Mouse (Mus musculus) kidney, adult 2 months (tissue): ENCODE data around the gene Bora. TPM values are rescaled to one million over a fixed set of nuclear protein-coding genes. Genes with fewer than 3 reads are reported as not detected.

Experiments used
- DNase-seq: peaks from one replicate; pipeline ENCODE4 v3.0.0; 2021
- H3K27ac ChIP-seq: fragments of 200-500 bp; 2 replicates; pipeline ENCODE4 v1.5.1; 2012; ENCODE audit warnings: low read depth, low read length, control low read depth, inconsistent platforms; ENCODE audit not compliant: insufficient read depth
- H3K27me3 ChIP-seq: fragments of 200-500 bp; replicated peaks from 2 replicates; pipeline ENCODE4 v1.6.1; 2012; ENCODE audit warnings: mild to moderate bottlenecking, moderate library complexity, low read length, inconsistent platforms; ENCODE audit not compliant: control insufficient read depth, insufficient read depth
- H3K36me3 ChIP-seq: fragments of 200-500 bp; 2 replicates; pipeline ENCODE4 v1.6.1; 2012; ENCODE audit warnings: mild to moderate bottlenecking, moderate library complexity, low read length, inconsistent platforms; ENCODE audit not compliant: control insufficient read depth, insufficient read depth
- H3K4me1 ChIP-seq: fragments of 200-500 bp; 2 replicates; pipeline ENCODE4 v1.6.1; 2011; ENCODE audit warnings: low read length; ENCODE audit not compliant: control insufficient read depth, insufficient read depth
- H3K4me3 ChIP-seq: fragments of 200-500 bp; 2 replicates; pipeline ENCODE4 v1.5.1; 2011; ENCODE audit warnings: mild to moderate bottlenecking, low read depth, low read length, control low read depth; ENCODE audit not compliant: insufficient read depth
- CTCF ChIP-seq: fragments of 200-500 bp; conservative IDR thresholded peaks from 2 replicates; pipeline ENCODE4 v1.5.1; 2011; ENCODE audit warnings: low read depth, mild to moderate bottlenecking, control low read depth, low read length, moderate library complexity, mixed read lengths; ENCODE audit not compliant: insufficient read depth, insufficient read length
- POLR2A ChIP-seq: fragments of 200-500 bp; IDR thresholded peaks from one replicate; pipeline ENCODE4 v1.6.1; 2011; ENCODE audit warnings: low read depth, low read length, control low read depth
- WGBS: fragments of 180-500 bp; shearing (Covaris S2); methylation state at CpG from one replicate; pipeline ENCODE4 v1.1.7; 2018; 5-methylcytosine and 5-hydroxymethylcytosine counted together
- polyA plus RNA-seq: library from polyadenylated mRNA; depleted of rRNA; stranded (reverse); fragments of >200 nt; gene quantifications from 2 replicates; pipeline ENCODE4 v1.2.3, GENCODE M21; 2012; rRNA removed

Gene Bora
- polyA plus RNA-seq, result 0.73 and 0.77 TPM in 2 replicates

DNA sequence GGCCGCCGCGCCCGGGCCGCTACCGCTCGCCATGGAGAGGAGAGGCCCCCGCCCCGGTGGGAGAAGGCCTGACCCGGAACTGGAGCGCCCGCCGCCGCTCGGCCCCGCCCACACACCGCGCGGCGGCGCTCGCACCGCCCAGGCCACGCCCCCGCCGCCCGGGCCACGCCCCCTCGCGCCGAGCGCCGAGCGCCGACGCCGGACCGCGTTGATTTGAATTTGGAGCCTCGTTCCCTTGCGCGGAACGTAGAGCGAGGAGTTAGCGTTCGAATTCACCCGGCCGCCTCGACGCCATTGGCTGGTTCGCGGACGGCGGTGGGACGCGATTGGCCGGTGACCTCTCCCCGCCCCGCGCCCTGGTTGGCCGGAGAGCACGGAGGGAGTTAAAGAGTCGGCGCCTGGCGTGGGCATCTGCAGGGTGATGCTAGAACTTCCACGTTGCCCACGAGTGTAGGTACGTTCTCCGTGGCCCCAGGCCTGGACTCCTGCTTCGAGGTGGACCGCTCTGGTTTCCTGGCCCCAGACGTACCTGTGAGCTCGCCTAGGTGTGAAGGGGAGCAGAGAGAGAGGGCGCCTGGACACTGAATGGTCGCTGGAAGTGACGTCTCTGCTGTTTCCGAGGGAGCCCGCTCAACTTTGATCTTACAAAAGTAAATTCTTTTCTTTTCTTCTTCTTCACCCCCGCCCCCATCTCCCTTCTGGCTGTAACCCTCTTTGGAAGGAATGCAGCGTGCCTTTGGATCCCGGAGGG is at the start of gene Bora, which contains the start of gene Mzt1:
Gene Bora, plus strand, starts transcription at position 192 of the 751 bp plus-strand sequence.
Gene Mzt1, minus strand, starts transcription at position 104 of the 751 bp plus-strand sequence.
- Histone ChIP-seq H3K36me3 (no peaks in the 10 kb centered on the region), H3K27ac (peak within 1 kb of the TSS; percentile 62), H3K4me3 (peak within 1 kb of the TSS; percentile 77), H3K27me3 (no peaks in the 10 kb centered on the region), H3K4me1 (peaks cover 7% of the 10 kb centered on the region)
- TF ChIP-seq CTCF, result no peak
- TF ChIP-seq POLR2A, result no peak
- WGBS, result under 1% methylated on average over 81 of the region's 81 CpGs
- DNase-seq, result peak; percentile 96

DNA sequence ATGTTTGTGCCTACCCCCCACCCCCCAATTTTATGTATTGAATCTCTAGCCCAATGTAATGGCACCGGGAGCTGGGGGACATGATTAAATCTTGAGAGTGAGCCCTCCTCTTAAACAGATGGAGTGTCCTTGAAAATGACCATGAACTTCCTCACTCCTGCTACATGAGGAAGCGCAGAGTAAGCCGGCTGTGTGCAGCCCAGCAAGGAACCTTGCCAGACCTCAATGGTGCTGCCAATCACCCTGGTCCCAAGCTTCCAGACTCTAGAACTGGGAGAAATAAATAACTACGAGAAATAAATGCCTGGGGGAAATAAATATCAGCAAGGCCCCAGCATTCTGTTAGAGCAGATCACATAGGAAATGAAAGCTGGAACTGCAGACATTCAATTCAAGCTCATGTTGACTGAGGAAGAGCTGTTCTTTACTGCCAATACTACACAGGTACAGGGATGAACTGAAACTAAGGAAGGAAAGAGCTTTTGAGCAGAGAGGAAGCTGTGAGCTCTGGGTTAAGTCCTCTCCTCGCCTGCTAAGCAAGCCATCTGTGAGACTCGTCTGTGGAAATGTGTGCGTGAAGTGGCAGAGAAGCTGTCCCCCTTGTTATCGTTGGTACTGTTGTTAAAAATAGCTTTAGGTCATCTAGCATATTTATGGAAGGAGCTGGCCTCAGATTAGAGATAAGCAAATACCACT is 35.6 kb upstream of the Bora start:
- TF ChIP-seq POLR2A (no peak), CTCF (no peak)
- Histone ChIP-seq H3K4me3 (no peak overlapping the region; the same call in 1 of the 2 replicates), H3K36me3 (no peaks in the 10 kb centered on the region), H3K27ac (peak overlapping the region; percentile 66), H3K27me3 (no peaks in the 10 kb centered on the region), H3K4me1 (no peaks in the 10 kb centered on the region)
- peak; percentile 22 for DNase-seq
- WGBS, result 47% methylated on average over 8 of the region's 8 CpGs

GRCm38 (mm10) chr14:99010920-99011313 is 35.1 kb upstream of the Bora start:
- no peak for DNase-seq
- Histone ChIP-seq H3K27ac (no peak overlapping the region), H3K27me3 (no peaks in the 10 kb centered on the region), H3K36me3 (no peaks in the 10 kb centered on the region), H3K4me3 (no peak overlapping the region), H3K4me1 (no peaks in the 10 kb centered on the region)
- no peak for TF ChIP-seq CTCF
- no peak for TF ChIP-seq POLR2A
- WGBS, result 24% methylated on average over 2 of the region's 2 CpGs

DNA sequence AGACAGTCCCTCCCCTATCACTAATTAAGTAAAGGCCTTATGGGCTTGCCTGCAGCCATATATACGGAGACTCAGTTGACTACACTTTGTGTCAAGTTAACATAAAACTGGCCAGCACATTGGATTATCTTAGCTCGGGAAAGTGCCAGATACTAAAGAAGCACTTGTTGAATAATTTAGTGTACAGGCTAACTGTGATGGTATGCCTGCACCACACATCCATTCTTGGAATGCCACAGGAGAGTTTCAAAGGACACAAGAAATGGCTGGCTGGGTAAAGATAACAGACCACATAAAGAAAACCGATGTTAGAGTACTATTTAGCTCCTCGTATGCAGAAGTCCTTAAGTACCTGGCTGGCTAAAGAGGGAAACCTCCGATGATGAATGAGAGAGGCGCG is 27.3 kb upstream of the Bora start:
- Histone ChIP-seq H3K36me3 (no peaks in the 10 kb centered on the region), H3K27ac (no peak overlapping the region), H3K27me3 (no peaks in the 10 kb centered on the region), H3K4me3 (no peak overlapping the region), H3K4me1 (no peaks in the 10 kb centered on the region)
- TF ChIP-seq POLR2A, result no peak
- no peak for TF ChIP-seq CTCF
- no peak for DNase-seq
- WGBS, result 57% methylated on average over 7 of the region's 7 CpGs

DNA sequence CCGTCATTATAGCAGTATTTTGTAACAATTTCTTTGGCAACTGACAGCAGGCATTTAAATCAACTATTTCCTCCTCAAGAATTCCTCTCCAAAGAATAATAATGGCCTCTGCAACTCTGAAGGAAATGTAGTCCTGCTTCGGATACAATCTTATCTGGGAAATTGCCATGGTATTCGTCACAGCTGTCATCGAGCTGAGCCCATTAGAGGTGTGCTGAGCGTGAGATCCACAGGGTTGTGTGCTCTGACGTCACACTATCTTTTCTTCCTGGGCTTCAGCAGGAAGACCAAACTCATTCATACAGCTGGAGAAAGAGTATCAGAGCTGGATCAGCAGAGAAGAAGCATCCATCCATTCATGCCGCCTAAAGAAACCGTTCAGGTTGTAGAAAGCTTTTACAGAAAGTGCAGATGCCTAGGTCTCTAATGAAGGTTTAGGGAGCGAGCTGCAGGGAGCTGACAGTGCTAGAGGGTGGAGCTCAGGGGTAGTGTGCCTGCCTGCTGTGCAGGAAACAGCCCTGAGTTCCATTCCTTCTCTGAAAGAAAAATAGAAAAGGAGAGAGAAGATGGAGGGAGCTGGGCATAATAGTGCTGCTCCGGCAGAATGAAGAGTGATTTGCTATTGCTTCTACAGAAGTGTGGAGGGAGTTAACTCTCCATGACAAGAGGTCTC is 26.8 kb upstream of the Bora start:
- H3K4me3 ChIP-seq, result no peak overlapping the region

DNA sequence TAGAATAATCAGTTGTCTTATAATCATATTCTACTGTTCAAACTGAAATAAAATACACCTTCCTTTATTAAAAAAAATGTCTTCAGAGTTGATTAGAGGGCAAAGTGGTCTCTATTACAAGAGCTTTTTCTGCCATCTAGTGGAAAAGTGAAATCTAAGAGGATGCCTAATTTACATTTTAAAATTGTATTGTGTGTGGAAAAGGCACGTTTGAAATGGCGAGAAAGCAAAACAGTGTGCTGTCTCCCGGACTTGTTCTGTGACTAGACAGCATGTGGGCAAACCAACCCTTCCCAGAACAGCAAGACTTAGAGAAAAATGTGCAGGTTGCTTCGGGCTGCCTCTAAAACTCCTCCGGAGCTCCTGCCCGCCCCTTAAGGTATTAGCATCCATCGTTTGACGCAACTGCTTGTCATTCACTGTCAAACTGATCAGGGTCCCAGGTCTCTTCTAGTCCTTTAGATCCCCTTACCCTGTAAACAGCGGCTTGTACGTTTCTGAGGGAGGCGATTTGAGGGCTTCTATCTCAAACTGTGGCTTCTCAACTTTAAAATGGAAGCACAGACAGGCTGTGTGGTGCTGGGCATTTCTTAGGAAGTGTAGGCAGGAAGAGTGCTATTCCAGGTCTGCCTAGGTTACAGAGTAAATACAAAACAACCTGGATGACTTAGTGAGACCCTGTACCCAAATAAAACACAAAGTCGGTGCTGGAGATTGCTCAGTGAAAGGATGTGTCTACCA is 23.5 kb upstream of the Bora start:
- 38% methylated on average over 12 of the region's 12 CpGs for WGBS
- no peak for DNase-seq
- Histone ChIP-seq H3K27ac (no peak overlapping the region), H3K4me3 (no peak overlapping the region), H3K36me3 (no peaks in the 10 kb centered on the region), H3K27me3 (no peaks in the 10 kb centered on the region), H3K4me1 (no peaks in the 10 kb centered on the region)
- TF ChIP-seq POLR2A, result no peak
- TF ChIP-seq CTCF, result no peak

More for the DNA sequence above, 26.8 kb upstream of the Bora start:
- DNase-seq, result peak; percentile 4
- Histone ChIP-seq H3K36me3 (no peaks in the 10 kb centered on the region), H3K27me3 (no peaks in the 10 kb centered on the region), H3K27ac (no peak overlapping the region), H3K4me1 (no peaks in the 10 kb centered on the region)
- 55% methylated on average over 10 of the region's 10 CpGs for WGBS
- TF ChIP-seq POLR2A (no peak), CTCF (no peak)
